Mouse (Mus musculus): ENCODE measurements around the gene Nfix.
A peak's percentile ranks its signal among the peaks of the same experiment; 100 is the strongest.

GRCm38 (mm10) chr8:84832034-84832717 lies 32.0 kb upstream of the Nfix start:
- TF ChIP-seq CTCF (IDR thresholded peaks at IDR 0.05; ENCODE audit: borderline replicate concordance, control insufficient read depth, extremely low read depth, insufficient read depth, low read length, poor library complexity) (no peak), POLR2A (IDR thresholded peaks at IDR 0.05; ENCODE audit: control insufficient read depth, extremely low read depth, insufficient read depth, low read length, poor library complexity) (peak; percentile 90)

All from thymus, adult 2 months (tissue).